Mouse (Mus musculus) thymus, adult 2 months (tissue): Measurements from ENCODE around the gene Gorasp1.

Experiments used
- CTCF ChIP-seq: fragments of 200-500 bp; IDR thresholded peaks from 2 replicates; pipeline ENCODE4 v1.5.1; 2012; ENCODE audit warnings: mild to moderate bottlenecking, control low read depth, low read length, moderate library complexity, borderline replicate concordance; ENCODE audit not compliant: control insufficient read depth, poor library complexity, insufficient read depth; ENCODE audit errors: extremely low read depth
- POLR2A ChIP-seq: fragments of 200-500 bp; IDR thresholded peaks from 2 replicates; pipeline ENCODE4 v1.6.1; 2012; ENCODE audit warnings: mild to moderate bottlenecking, low read length, control low read depth, moderate library complexity; ENCODE audit not compliant: control insufficient read depth, poor library complexity, insufficient read depth; ENCODE audit errors: extremely low read depth

DNA sequence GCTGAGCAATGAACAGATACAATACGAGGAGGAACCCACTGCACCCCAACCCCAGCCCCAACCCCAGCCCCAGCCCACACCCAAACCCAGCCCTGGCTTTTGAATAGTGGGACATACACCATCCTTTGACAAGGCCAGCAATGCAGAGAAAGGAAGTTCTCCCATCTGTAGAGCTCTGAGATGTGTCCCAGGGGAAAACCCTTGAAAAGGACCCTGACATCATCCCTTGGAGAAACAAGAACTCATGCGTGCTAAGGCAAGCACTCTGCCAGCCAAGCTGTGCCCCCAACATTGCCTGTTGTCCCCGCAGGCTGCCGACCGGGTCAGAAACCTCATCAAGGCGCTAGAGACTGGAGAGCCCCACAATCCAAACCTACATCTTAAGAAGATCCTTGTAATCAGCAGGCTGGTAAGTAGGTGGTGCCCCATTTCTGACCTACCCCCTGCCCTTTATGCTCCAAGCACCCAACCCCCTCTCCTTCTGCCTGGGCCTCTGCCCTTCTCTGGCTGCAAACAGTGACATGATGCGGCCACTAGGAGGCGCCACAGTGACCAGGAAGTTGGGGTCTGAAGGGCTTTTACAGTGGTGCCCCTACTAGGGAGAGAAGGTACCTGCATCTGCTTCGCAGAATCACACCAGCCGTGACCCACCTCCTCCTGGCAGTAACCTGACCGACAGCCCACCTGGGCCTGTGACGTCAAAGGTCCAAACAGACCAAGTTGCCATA, 8.0 kb upstream of the Gorasp1 start:
- TF ChIP-seq CTCF = peak; percentile 80
- TF ChIP-seq POLR2A = no peak
